Mouse (Mus musculus) intestine, embryonic 16.5 days (tissue): ENCODE data around the gene Hcrtr2. TPM values are rescaled to one million over a fixed set of nuclear protein-coding genes. Genes with fewer than 3 reads are reported as not detected.

Experiments used
- ATAC-seq: fragments of 200-750 bp; cut with Nextera tagmentation; 2 replicates; pipeline ENCODE4 v1.8.0; 2017; ENCODE audit warnings: moderate TSS enrichment, moderate library complexity
- H3K27ac ChIP-seq: fragments of 300-500 bp; sonication (generic); 2 replicates; pipeline ENCODE4 v1.5.1; 2014; ENCODE audit warnings: mild to moderate bottlenecking, low read length
- H3K27me3 ChIP-seq: fragments of 300-500 bp; sonication (generic); replicated peaks from 2 replicates; pipeline ENCODE4 v1.6.1; 2014; ENCODE audit warnings: low read length, control low read depth, mixed read lengths; ENCODE audit not compliant: control insufficient read depth, insufficient read depth
- H3K36me3 ChIP-seq: fragments of 300-500 bp; sonication (generic); 2 replicates; pipeline ENCODE4 v1.6.1; 2014; ENCODE audit warnings: low read length, control low read depth; ENCODE audit not compliant: control insufficient read depth, insufficient read depth
- H3K4me1 ChIP-seq: fragments of 300-500 bp; sonication (generic); 2 replicates; pipeline ENCODE4 v1.6.1; 2014; ENCODE audit warnings: low read length, control low read depth, mixed read lengths; ENCODE audit not compliant: control insufficient read depth, insufficient read depth
- H3K4me2 ChIP-seq: fragments of 300-500 bp; sonication (generic); 2 replicates; pipeline ENCODE4 v1.6.1; 2014; ENCODE audit warnings: low read depth, low read length, control low read depth
- H3K4me3 ChIP-seq: fragments of 300-500 bp; sonication (generic); 2 replicates; pipeline ENCODE4 v1.5.1; 2014; ENCODE audit warnings: mild to moderate bottlenecking, low read length
- H3K9ac ChIP-seq: fragments of 300-500 bp; sonication (generic); 2 replicates; pipeline ENCODE4 v1.6.1; 2014; ENCODE audit warnings: low read depth, low read length
- H3K9me3 ChIP-seq: fragments of 300-500 bp; sonication (generic); 2 replicates; pipeline ENCODE4 v1.6.1; 2016; ENCODE audit warnings: low read length, control low read depth; ENCODE audit not compliant: control insufficient read depth
- WGBS: fragments of 180-500 bp; shearing (Covaris S2); extraction: QIAGEN DNeasy Blood & Tissue Kit; methylation state at CpG from one replicate; pipeline ENCODE4 v1.1.7; 2014; 5-methylcytosine and 5-hydroxymethylcytosine counted together
- polyA plus RNA-seq: library from polyadenylated mRNA; unstranded; fragments of >200 nt; fragmentation: Nextera tagmentation; extraction: Ambion mirVana; gene quantifications from 2 replicates; pipeline ENCODE4 v1.2.1, GENCODE M21; 2015

The Hcrtr2 gene
- polyA plus RNA-seq, 1 experiment from 2014 or later = not detected

GRCm38 (mm10) chr9:76213557-76213956, 110.1 kb downstream of the Hcrtr2 start, which contains the start of gene Gfral:
Gene Gfral (minus strand): TSS chr9:76213657.
- Histone ChIP-seq H3K4me3 (no peak within 1 kb of the TSS), H3K27me3 (no peaks in the 10 kb centered on the region), H3K27ac (no peak within 1 kb of the TSS), H3K9me3 (no peaks in the 10 kb centered on the region), H3K4me1 (no peaks in the 10 kb centered on the region), H3K9ac (no peak within 1 kb of the TSS), H3K4me2 (no peak within 1 kb of the TSS), H3K36me3 (no peaks in the 10 kb centered on the region)
- no peak for ATAC-seq
- WGBS = 83% methylated on average over 2 of the region's 2 CpGs

- H3K9ac ChIP-seq = no peak overlapping the region
- no peaks in the 10 kb centered on the region for H3K27me3 ChIP-seq
- H3K9me3 ChIP-seq = no peaks in the 10 kb centered on the region
- H3K27ac ChIP-seq = no peak overlapping the region
- no peaks in the 10 kb centered on the region for H3K4me1 ChIP-seq
- no peak for ATAC-seq
- H3K4me3 ChIP-seq = no peak overlapping the region
- H3K4me2 ChIP-seq = no peak overlapping the region
- no peaks in the 10 kb centered on the region for H3K36me3 ChIP-seq
- 82% methylated on average over 4 of the region's 4 CpGs for WGBS
Measured at GRCm38 (mm10) chr9:76196917-76197316, 126.7 kb downstream of the Hcrtr2 start.

- H3K9ac ChIP-seq = no peak overlapping the region
- no peaks in the 10 kb centered on the region for H3K4me1 ChIP-seq
- H3K4me3 ChIP-seq = no peak overlapping the region
- ATAC-seq = no peak
- no peaks in the 10 kb centered on the region for H3K27me3 ChIP-seq
- H3K36me3 ChIP-seq = no peaks in the 10 kb centered on the region
- H3K27ac ChIP-seq = no peak overlapping the region
- no peaks in the 10 kb centered on the region for H3K9me3 ChIP-seq
- H3K4me2 ChIP-seq = no peak overlapping the region
Measured at GRCm38 (mm10) chr9:76179221-76179620, 144.4 kb downstream of the Hcrtr2 start.

Other genes starting within 250 kb of the Hcrtr2 start
- gene Gfral, start 110.2 kb downstream of the Hcrtr2 start, polyA plus RNA-seq = not detected in 2 replicates
- gene Fam83b, start 243.3 kb upstream of the Hcrtr2 start, polyA plus RNA-seq = 11.2 and 13.1 TPM in 2 replicates